Mouse (Mus musculus) forebrain, postnatal 0 days (tissue): Measurements from ENCODE around the gene Smok2a. TPM values are rescaled to one million over a fixed set of nuclear protein-coding genes. Genes with fewer than 3 reads are reported as not detected.

ENCODE experiments used
- polyA plus RNA-seq: library from polyadenylated mRNA; unstranded; fragments of >200 nt; fragmentation: Nextera tagmentation; extraction: Ambion mirVana; gene quantifications from 2 replicates; pipeline ENCODE4 v1.2.1, GENCODE M21; 2015
- total RNA-seq: library from RNA; depleted of rRNA; stranded (reverse); fragments of >200 nt; gene quantifications from 2 replicates; pipeline ENCODE4 v1.2.3, GENCODE M21; 2014; rRNA removed

The Smok2a gene
- total and polyA plus RNA-seq, 2 experiments from 2014 or later = not detected

Other genes starting within 250 kb of the Smok2a start
- 111 and 116 TPM in 2 replicates for gene Wtap, start 227.0 kb upstream of the Smok2a start, total RNA-seq
- gene Wtap, start 227.0 kb upstream of the Smok2a start, polyA plus RNA-seq = 148 and 157 TPM in 2 replicates
- 86.7 and 110 TPM in 2 replicates for gene Sod2, start 214.3 kb upstream of the Smok2a start, total RNA-seq
- 128 and 140 TPM in 2 replicates for gene Sod2, start 214.3 kb upstream of the Smok2a start, polyA plus RNA-seq
- 1.6 TPM in 1 of 2 replicates, not detected in the other for gene Gpr31b, start 168.9 kb upstream of the Smok2a start, total RNA-seq
- not detected in 2 replicates for gene Gpr31b, start 168.9 kb upstream of the Smok2a start, polyA plus RNA-seq
- gene Tcp10b, start 160.1 kb upstream of the Smok2a start, total RNA-seq = 0.33 and 1.2 TPM in 2 replicates
- gene Tcp10b, start 160.1 kb upstream of the Smok2a start, polyA plus RNA-seq = 0.20 and 0.29 TPM in 2 replicates
- gene Unc93a, start 89.4 kb upstream of the Smok2a start, total RNA-seq = 0.08 and 0.14 TPM in 2 replicates
- 0.11 and 0.22 TPM in 2 replicates for gene Unc93a, start 89.4 kb upstream of the Smok2a start, polyA plus RNA-seq
- not detected in 2 replicates for gene Smok2b, start 9.1 kb downstream of the Smok2a start, total RNA-seq
- not detected in 2 replicates for gene Smok2b, start 9.1 kb downstream of the Smok2a start, polyA plus RNA-seq
- gene Tcp10c, start 133.4 kb downstream of the Smok2a start, total RNA-seq = not detected in 2 replicates
- not detected in 2 replicates for gene Tcp10c, start 133.4 kb downstream of the Smok2a start, polyA plus RNA-seq